Comparison of ENCODE assay signal across 26 mouse cellular contexts in genomic region chr8:74936656-74937055, GRCm38 (mm10). TPM values are rescaled to one million over a fixed set of nuclear protein-coding genes. Genes with fewer than 3 reads are reported as not detected.
A peak's percentile ranks its signal among the peaks of the same experiment; 100 is the strongest.
DNase-seq lines count a peak whose midpoint lies in the region; ATAC-seq lines count a peak whose summit lies in the region.
"Had no signal": no experiment of that assay in that cellular context is flagged by ENCODE, and none has a peak within 500 bp of the region (broad histone marks: within the 10 kb centered on the region; RNA-seq: fewer than 3 reads in every experiment).

No protein-coding gene starts in this region.

- no peaks in the 10 kb centered on the region for H3K27me3 ChIP-seq in heart, embryonic 10.5 days (ENCODE audit: insufficient read depth, poor library complexity, severe bottlenecking)
- no peaks in the 10 kb centered on the region for H3K27me3 ChIP-seq in heart, embryonic 12.5 days (replicated peaks)
- H3K27me3 ChIP-seq in kidney, embryonic 14.5 days (ENCODE audit: control insufficient read depth, insufficient read depth, low read length) = no peaks in the 10 kb centered on the region
- H3K27me3 ChIP-seq: forebrain, embryonic 13.5 days; heart, embryonic 15.5 days; hindbrain, embryonic 13.5 days had no signal

- 81% methylated on average over 2 of the region's 2 CpGs for WGBS in heart, embryonic 10.5 days
- WGBS in heart, embryonic 12.5 days = 88% methylated on average over 2 of the region's 2 CpGs
- 80% methylated on average over 2 of the region's 2 CpGs for WGBS in kidney, embryonic 14.5 days

- no peak overlapping the region for H3K4me3 ChIP-seq in heart, embryonic 10.5 days
- no peak overlapping the region for H3K4me3 ChIP-seq in heart, embryonic 12.5 days
- no peak overlapping the region for H3K4me3 ChIP-seq in kidney, embryonic 14.5 days (ENCODE audit: low read length)
- H3K4me3 ChIP-seq: forebrain, embryonic 10.5 days; forebrain, embryonic 13.5 days; heart, adult 2 months; heart, embryonic 15.5 days; hindbrain, embryonic 10.5 days; hindbrain, embryonic 13.5 days had no signal

- ATAC-seq in heart, embryonic 12.5 days (ENCODE audit: insufficient number of reproducible peaks, low FRiP score) = no peak
- ATAC-seq in kidney, embryonic 14.5 days (ENCODE audit: low FRiP score, low TSS enrichment) = no peak
- ATAC-seq: activated CD4-positive, CD25-positive, alpha-beta regulatory T cell, adult 4 months; forebrain, embryonic 13.5 days; forebrain, embryonic 16.5 days had no signal

- no peak overlapping the region for H3K27ac ChIP-seq in heart, embryonic 10.5 days
- H3K27ac ChIP-seq in heart, embryonic 12.5 days (ENCODE audit: poor library complexity, severe bottlenecking) = no peak overlapping the region
- H3K27ac ChIP-seq in kidney, embryonic 14.5 days (ENCODE audit: low read depth, low read length) = no peak overlapping the region
- H3K27ac ChIP-seq: forebrain, embryonic 10.5 days; forebrain, embryonic 13.5 days; heart, adult 2 months; heart, embryonic 15.5 days; hindbrain, embryonic 10.5 days; hindbrain, embryonic 13.5 days had no signal

- no peaks in the 10 kb centered on the region for H3K36me3 ChIP-seq in heart, embryonic 10.5 days
- H3K36me3 ChIP-seq in heart, embryonic 12.5 days = no peaks in the 10 kb centered on the region
- no peaks in the 10 kb centered on the region for H3K36me3 ChIP-seq in kidney, embryonic 14.5 days (ENCODE audit: control insufficient read depth, insufficient read depth, low read length)
- H3K36me3 ChIP-seq: forebrain, embryonic 10.5 days; heart, embryonic 15.5 days; hindbrain, embryonic 10.5 days; hindbrain, embryonic 13.5 days had no signal

- peak; percentile 3 for DNase-seq in heart, embryonic 10.5 days (ENCODE audit: low spot score)
- DNase-seq in kidney, adult 18-20 months = peak; percentile 14
- peak; percentile 12 for DNase-seq in kidney, postnatal 10 days
- DNase-seq in kidney, postnatal 4 days = peak; percentile 7 to 21
- no peak for DNase-seq in ovary, postnatal 14 days (ENCODE audit: low spot score)
- no peak for DNase-seq in lung, postnatal 25 days (ENCODE audit: low spot score)
- DNase-seq: adrenal gland, adult 8-10 months; adrenal gland, postnatal 25 days; cerebellum, adult 11-12 months; cerebellum, adult 8-10 months; cerebellum, postnatal 10 days; gastrocnemius, postnatal 10 days; gastrocnemius, postnatal 36 days; heart, adult 2 months; heart, postnatal 10 days; heart, postnatal 36 days had no signal

- H3K4me2 ChIP-seq in heart, embryonic 12.5 days = no peak overlapping the region
- H3K4me2 ChIP-seq in kidney, embryonic 14.5 days (replicated peaks; ENCODE audit: low read depth, low read length) = no peak overlapping the region
- H3K4me2 ChIP-seq: forebrain, embryonic 13.5 days; heart, embryonic 11.5 days; heart, embryonic 15.5 days; hindbrain, embryonic 13.5 days had no signal

- H3K9me3 ChIP-seq in heart, embryonic 10.5 days = no peaks in the 10 kb centered on the region
- no peaks in the 10 kb centered on the region for H3K9me3 ChIP-seq in heart, embryonic 12.5 days (replicated peaks)
- H3K9me3 ChIP-seq in kidney, embryonic 14.5 days (ENCODE audit: control insufficient read depth, low read length) = no peaks in the 10 kb centered on the region
- H3K9me3 ChIP-seq: forebrain, embryonic 10.5 days; forebrain, embryonic 13.5 days; heart, embryonic 15.5 days; hindbrain, embryonic 10.5 days; hindbrain, embryonic 13.5 days had no signal

- H3K9ac ChIP-seq in heart, embryonic 12.5 days = no peak overlapping the region
- no peak overlapping the region for H3K9ac ChIP-seq in kidney, embryonic 14.5 days (ENCODE audit: low read depth, low read length)
- H3K9ac ChIP-seq: forebrain, embryonic 13.5 days; heart, embryonic 15.5 days; hindbrain, embryonic 13.5 days had no signal

- H3K4me1 ChIP-seq in heart, embryonic 10.5 days = no peaks in the 10 kb centered on the region
- no peaks in the 10 kb centered on the region for H3K4me1 ChIP-seq in heart, embryonic 12.5 days (replicated peaks)
- H3K4me1 ChIP-seq in kidney, embryonic 14.5 days (ENCODE audit: control insufficient read depth, insufficient read depth, low read length) = no peaks in the 10 kb centered on the region
- H3K4me1 ChIP-seq: heart, embryonic 15.5 days; hindbrain, embryonic 10.5 days had no signal

RNA-seq across cellular contexts. Expression of gene Hmgxb4, which starts 56.5 kb away (rescaled TPM):
- polyA plus RNA-seq in heart, embryonic 10.5 days (2016; fragmentation: Nextera tagmentation; extraction: Ambion mirVana) = 23.7 and 32.8 TPM in 2 replicates
- polyA plus RNA-seq in heart, embryonic 12.5 days (2016; fragmentation: Nextera tagmentation; extraction: Ambion mirVana) = 23.8 and 28.4 TPM in 2 replicates
- polyA plus RNA-seq in kidney, embryonic 14.5 days (2014; fragmentation: Nextera tagmentation; extraction: Ambion mirVana) = 45.6 and 55.4 TPM in 2 replicates

Comparison
In these comparisons a context has a peak if more than half of its experiments do, and no peak if none do; other contexts are left out.
1. DNase-seq: peak in heart, embryonic 10.5 days (single experiment), kidney, adult 18-20 months (single experiment), kidney, postnatal 10 days (single experiment) and kidney, postnatal 4 days (2 of 2); none in ovary, postnatal 14 days (single experiment) and lung, postnatal 25 days (single experiment).